Mouse (Mus musculus): ENCODE measurements around the gene Ankzf1. TPM values are rescaled to one million over a fixed set of nuclear protein-coding genes. Genes with fewer than 3 reads are reported as not detected.
"Not testable (repeated sequence)": the region's sequence is repeated elsewhere in the genome, so short reads cannot be mapped to it uniquely, and the experiment has no call there.

Ankzf1 gene
- polyA plus RNA-seq, 1 experiment from 2014 or later: 21.6 TPM

- H3K9me3 ChIP-seq: no peaks in the 10 kb centered on the region
- peaks cover 23% of the 10 kb centered on the region for H3K36me3 ChIP-seq
- H3K27me3 ChIP-seq (ENCODE audit: insufficient read depth, poor library complexity, severe bottlenecking): peaks cover 77% of the 10 kb centered on the region
- DNase-seq (ENCODE audit: low spot score): peak; percentile 69
- H3K27ac ChIP-seq: peak overlapping the region; percentile 71; the same call in 1 of the 2 replicates
- under 1% methylated on average over 24 of the region's 24 CpGs for WGBS
- peak overlapping the region; percentile 60 for H3K4me3 ChIP-seq
- peaks cover 22% of the 10 kb centered on the region for H3K4me1 ChIP-seq (replicated peaks)
These were observed 27.1 kb downstream of the Ankzf1 start for GRCm38 (mm10) chr1:75219078-75219477.

GRCm38 (mm10) chr1:75219531-75219930 lies 27.6 kb downstream of the Ankzf1 start, which contains the start of gene Tuba4a:
TSS of gene Tuba4a (minus strand) at chr1:75219865.
- peaks cover 77% of the 10 kb centered on the region for H3K27me3 ChIP-seq (ENCODE audit: insufficient read depth, poor library complexity, severe bottlenecking)
- under 1% methylated on average over 34 of the region's 34 CpGs for WGBS
- peak; percentile 43 for DNase-seq (ENCODE audit: low spot score)
- peak within 1 kb of the TSS; percentile 71 for H3K27ac ChIP-seq
- H3K4me3 ChIP-seq: peak within 1 kb of the TSS; percentile 60
- H3K36me3 ChIP-seq: peaks cover 18% of the 10 kb centered on the region
- no peaks in the 10 kb centered on the region for H3K9me3 ChIP-seq
- H3K4me1 ChIP-seq (replicated peaks): peaks cover 22% of the 10 kb centered on the region

GRCm38 (mm10) chr1:75221538-75221937 lies 29.6 kb downstream of the Ankzf1 start:
- DNase-seq (ENCODE audit: low spot score): no peak
- peaks cover 64% of the 10 kb centered on the region for H3K27me3 ChIP-seq (ENCODE audit: insufficient read depth, poor library complexity, severe bottlenecking)
- WGBS: 86% methylated on average over 3 of the region's 3 CpGs
- H3K36me3 ChIP-seq: no peaks in the 10 kb centered on the region
- H3K9me3 ChIP-seq: no peaks in the 10 kb centered on the region
- no peak overlapping the region for H3K4me3 ChIP-seq
- no peak overlapping the region for H3K27ac ChIP-seq
- peaks cover 22% of the 10 kb centered on the region for H3K4me1 ChIP-seq (replicated peaks)

GRCm38 (mm10) chr1:75222926-75223325 lies 31.0 kb downstream of the Ankzf1 start:
- no peaks in the 10 kb centered on the region for H3K36me3 ChIP-seq
- no peak for DNase-seq (ENCODE audit: low spot score)
- no peaks in the 10 kb centered on the region for H3K9me3 ChIP-seq
- WGBS: 86% methylated on average over 6 of the region's 6 CpGs
- no peak overlapping the region for H3K4me3 ChIP-seq
- H3K27ac ChIP-seq: no peak overlapping the region
- peaks cover 21% of the 10 kb centered on the region for H3K4me1 ChIP-seq (replicated peaks)
- peaks cover 50% of the 10 kb centered on the region for H3K27me3 ChIP-seq (ENCODE audit: insufficient read depth, poor library complexity, severe bottlenecking)

- Histone ChIP-seq H3K27ac (no peak overlapping the region), H3K9me3 (no peaks in the 10 kb centered on the region), H3K27me3 (ENCODE audit: insufficient read depth, poor library complexity, severe bottlenecking) (peaks cover 44% of the 10 kb centered on the region), H3K36me3 (no peaks in the 10 kb centered on the region), H3K4me3 (no peak overlapping the region), H3K4me1 (replicated peaks) (peaks cover 15% of the 10 kb centered on the region)
- 74% methylated on average over 6 of the region's 6 CpGs for WGBS
- no peak for DNase-seq (ENCODE audit: low spot score)
These were observed 31.6 kb downstream of the Ankzf1 start for GRCm38 (mm10) chr1:75223532-75223931.

GRCm38 (mm10) chr1:75225473-75225872 lies 33.5 kb downstream of the Ankzf1 start:
- Histone ChIP-seq H3K27me3 (ENCODE audit: insufficient read depth, poor library complexity, severe bottlenecking) (peaks cover 25% of the 10 kb centered on the region), H3K4me3 (no peak overlapping the region)
- DNase-seq (ENCODE audit: low spot score): no peak

GRCm38 (mm10) chr1:75226138-75226537 lies 34.2 kb downstream of the Ankzf1 start:
- Histone ChIP-seq H3K27me3 (ENCODE audit: insufficient read depth, poor library complexity, severe bottlenecking) (peaks cover 18% of the 10 kb centered on the region), H3K9me3 (no peaks in the 10 kb centered on the region), H3K4me3 (no peak overlapping the region), H3K36me3 (no peaks in the 10 kb centered on the region), H3K27ac (no peak overlapping the region), H3K4me1 (replicated peaks) (no peaks in the 10 kb centered on the region)
- no peak for DNase-seq (ENCODE audit: low spot score)
- WGBS: 83% methylated on average over 2 of the region's 2 CpGs

More at GRCm38 (mm10) chr1:75225473-75225872, 33.5 kb downstream of the Ankzf1 start:
- no peak overlapping the region for H3K27ac ChIP-seq
- no peaks in the 10 kb centered on the region for H3K36me3 ChIP-seq
- WGBS: 73% methylated on average over 3 of the region's 3 CpGs
- H3K4me1 ChIP-seq (replicated peaks): no peaks in the 10 kb centered on the region
- H3K9me3 ChIP-seq: no peaks in the 10 kb centered on the region

- WGBS: 67% methylated on average over 1 of the region's 1 CpGs
- Histone ChIP-seq H3K4me1 (replicated peaks) (no peaks in the 10 kb centered on the region), H3K9me3 (no peaks in the 10 kb centered on the region), H3K27me3 (ENCODE audit: insufficient read depth, poor library complexity, severe bottlenecking) (peaks cover 3% of the 10 kb centered on the region), H3K36me3 (no peaks in the 10 kb centered on the region), H3K27ac (no peak overlapping the region), H3K4me3 (no peak overlapping the region)
- DNase-seq (ENCODE audit: low spot score): no peak
These were observed 35.7 kb downstream of the Ankzf1 start for GRCm38 (mm10) chr1:75227653-75228052.

GRCm38 (mm10) chr1:75229158-75229557 lies 37.2 kb downstream of the Ankzf1 start:
- 73% methylated on average over 4 of the region's 4 CpGs for WGBS
- H3K27me3 ChIP-seq (ENCODE audit: insufficient read depth, poor library complexity, severe bottlenecking): peaks cover 4% of the 10 kb centered on the region
- H3K36me3 ChIP-seq: no peaks in the 10 kb centered on the region
- no peaks in the 10 kb centered on the region for H3K4me1 ChIP-seq (replicated peaks)
- no peak for DNase-seq (ENCODE audit: low spot score)
- H3K4me3 ChIP-seq: no peak overlapping the region
- no peak overlapping the region for H3K27ac ChIP-seq
- H3K9me3 ChIP-seq: no peaks in the 10 kb centered on the region

- Histone ChIP-seq H3K9me3 (no peaks in the 10 kb centered on the region), H3K27ac (no peak overlapping the region), H3K4me1 (replicated peaks) (peaks cover 10% of the 10 kb centered on the region; the same call in 1 of the 2 replicates), H3K36me3 (no peaks in the 10 kb centered on the region), H3K4me3 (no peak overlapping the region), H3K27me3 (ENCODE audit: insufficient read depth, poor library complexity, severe bottlenecking) (peaks cover 12% of the 10 kb centered on the region)
- 78% methylated on average over 7 of the region's 7 CpGs for WGBS
- DNase-seq (ENCODE audit: low spot score): no peak
These were observed 38.5 kb downstream of the Ankzf1 start for GRCm38 (mm10) chr1:75230335-75230994.

GRCm38 (mm10) chr1:75231224-75231623 lies 39.3 kb downstream of the Ankzf1 start:
- no peaks in the 10 kb centered on the region for H3K36me3 ChIP-seq

GRCm38 (mm10) chr1:75231664-75232152 lies 39.8 kb downstream of the Ankzf1 start, which contains the start of gene A630095N17Rik:
TSS of gene A630095N17Rik (minus strand) at chr1:75232102.
- H3K4me1 ChIP-seq (replicated peaks): peaks cover 22% of the 10 kb centered on the region
- H3K4me3 ChIP-seq: no peak within 1 kb of the TSS
- DNase-seq (ENCODE audit: low spot score): no peak
- 70% methylated on average over 5 of the region's 5 CpGs for WGBS
- H3K9me3 ChIP-seq: no peaks in the 10 kb centered on the region
- H3K27me3 ChIP-seq (ENCODE audit: insufficient read depth, poor library complexity, severe bottlenecking): peaks cover 12% of the 10 kb centered on the region
- H3K36me3 ChIP-seq: no peaks in the 10 kb centered on the region
- no peak within 1 kb of the TSS for H3K27ac ChIP-seq

More at GRCm38 (mm10) chr1:75231224-75231623, 39.3 kb downstream of the Ankzf1 start:
- 77% methylated on average over 4 of the region's 4 CpGs for WGBS
- Histone ChIP-seq H3K27ac (no peak overlapping the region), H3K9me3 (no peaks in the 10 kb centered on the region), H3K4me3 (no peak overlapping the region), H3K4me1 (replicated peaks) (peaks cover 17% of the 10 kb centered on the region; the same call in 1 of the 2 replicates), H3K27me3 (ENCODE audit: insufficient read depth, poor library complexity, severe bottlenecking) (peaks cover 12% of the 10 kb centered on the region)
- no peak for DNase-seq (ENCODE audit: low spot score)

- H3K4me1 ChIP-seq (replicated peaks): peaks cover 30% of the 10 kb centered on the region
- WGBS: 71% methylated on average over 4 of the region's 4 CpGs
- not testable (repeated sequence) for DNase-seq (ENCODE audit: low spot score)
These were observed 40.5 kb downstream of the Ankzf1 start for GRCm38 (mm10) chr1:75232489-75232888.

More at GRCm38 (mm10) chr1:75232489-75232888, 40.5 kb downstream of the Ankzf1 start:
- H3K27ac ChIP-seq, H3K36me3 ChIP-seq, H3K4me3 ChIP-seq, H3K9me3 ChIP-seq: not testable (repeated sequence)
- peaks cover 12% of the 10 kb centered on the region for H3K27me3 ChIP-seq (ENCODE audit: insufficient read depth, poor library complexity, severe bottlenecking)
